Mouse (Mus musculus) liver, embryonic 14.5 days (tissue): Measurements from ENCODE around the gene Gm49391.

ENCODE experiments used
- CTCF ChIP-seq: IDR thresholded peaks from 2 replicates; pipeline ENCODE4 v1.5.1; 2016; ENCODE audit warnings: antibody characterized with exemption, low read depth, control low read depth
- EP300 ChIP-seq: IDR thresholded peaks from 2 replicates; pipeline ENCODE4 v1.6.1; 2016; ENCODE audit warnings: antibody characterized with exemption, low read depth

DNA sequence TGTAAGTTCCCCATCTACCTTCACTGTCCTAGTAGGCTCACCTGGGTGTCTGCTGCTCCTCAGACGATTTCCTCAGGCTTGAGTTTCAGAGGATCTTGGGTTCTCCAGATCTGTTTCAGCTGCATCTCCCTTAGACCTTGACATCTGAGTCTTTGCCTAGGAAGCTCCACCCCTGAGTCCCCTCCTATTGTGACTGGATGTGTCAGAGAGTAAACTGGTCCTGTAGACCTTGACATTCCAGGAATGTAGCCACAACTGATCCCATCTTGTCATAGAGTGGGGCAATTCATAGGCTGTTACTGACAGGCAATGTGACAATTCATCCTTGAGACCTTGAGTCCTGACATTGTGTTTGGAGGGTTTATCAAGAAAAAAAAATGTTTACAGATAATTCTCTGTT is 72.1 kb downstream of the Gm49391 start, which contains the start of gene 4930486L24Rik:
- TF ChIP-seq EP300 (no peak), CTCF (no peak)
